Mouse (Mus musculus) hematopoietic stem cell, adult 5-6 weeks (primary cell): Measurements from ENCODE around the gene Pik3r4. TPM values are rescaled to one million over a fixed set of nuclear protein-coding genes. Genes with fewer than 3 reads are reported as not detected.
"Not testable (repeated sequence)": the region's sequence is repeated elsewhere in the genome, so short reads cannot be mapped to it uniquely, and the experiment has no call there.

ENCODE experiments used
- ATAC-seq, 2 experiments: fragments of 125-278 bp in 1 of 2; replicated peaks in 1 of 2; 2 replicates each; pipeline ENCODE4 v1.8.0; 2016 to 2017; ENCODE audit warnings: inconsistent platforms in 2 of 2, mild to moderate bottlenecking in 2 of 2, moderate number of reproducible peaks in 2 of 2, low read depth in 1 of 2, moderate TSS enrichment in 1 of 2; ENCODE audit not compliant: low FRiP score in 2 of 2, poor library complexity in 2 of 2, severe bottlenecking in 2 of 2, insufficient read depth in 1 of 2, low TSS enrichment in 1 of 2
- total RNA-seq: library from RNA; stranded (forward); fragments of 172-1452, 232-1000 nt; gene quantifications from 2 replicates; pipeline ENCODE4 v1.2.3, GENCODE M21; 2017

The Pik3r4 gene
- total RNA-seq = 45.7 and 50.8 TPM in 2 replicates

GRCm38 (mm10) chr9:105642460-105643371 lies at the start of gene Pik3r4:
Pik3r4 (plus strand) TSS chr9:105642978.
- ATAC-seq = peak; percentile 98 to 99

- no peak for ATAC-seq
Observed at GRCm38 (mm10) chr9:105598906-105599305, 43.9 kb upstream of the Pik3r4 start.

- peak; percentile 67 to 69 for ATAC-seq
Observed at GRCm38 (mm10) chr9:105611980-105612771, 30.6 kb upstream of the Pik3r4 start.

GRCm38 (mm10) chr9:105612919-105613318 lies 29.9 kb upstream of the Pik3r4 start:
- no peak for ATAC-seq

- no peak for ATAC-seq
Observed at GRCm38 (mm10) chr9:105615952-105616351, 26.8 kb upstream of the Pik3r4 start.

- 0 out of 4 replicates have a peak, but pooled peaks of 1 of the 2 experiments have one; percentile 63 for ATAC-seq
Observed at GRCm38 (mm10) chr9:105617274-105617673, 25.5 kb upstream of the Pik3r4 start.

- ATAC-seq = no peak
Observed at GRCm38 (mm10) chr9:105633961-105634360, 8.8 kb upstream of the Pik3r4 start.

- ATAC-seq = not testable (repeated sequence)
Observed at GRCm38 (mm10) chr9:105641377-105641776, 1.4 kb upstream of the Pik3r4 start.

GRCm38 (mm10) chr9:105656189-105656588 lies 13.4 kb downstream of the Pik3r4 start:
- no peak for ATAC-seq

GRCm38 (mm10) chr9:105658216-105658615 lies 15.4 kb downstream of the Pik3r4 start:
- no peak for ATAC-seq

- no peak for ATAC-seq
Observed at GRCm38 (mm10) chr9:105659877-105660276, 17.1 kb downstream of the Pik3r4 start.

GRCm38 (mm10) chr9:105665269-105665668 lies 22.5 kb downstream of the Pik3r4 start:
- no peak for ATAC-seq

- no peak for ATAC-seq
Observed at GRCm38 (mm10) chr9:105670916-105671315, 28.1 kb downstream of the Pik3r4 start.

GRCm38 (mm10) chr9:105672032-105672431 lies 29.3 kb downstream of the Pik3r4 start:
- ATAC-seq = no peak

GRCm38 (mm10) chr9:105675941-105676340 lies 33.2 kb downstream of the Pik3r4 start:
- no peak for ATAC-seq

- ATAC-seq = no peak
Observed at GRCm38 (mm10) chr9:105681386-105681785, 38.6 kb downstream of the Pik3r4 start.

- no peak for ATAC-seq
Observed at GRCm38 (mm10) chr9:105684549-105685165, 41.9 kb downstream of the Pik3r4 start.

- ATAC-seq = no peak
Observed at GRCm38 (mm10) chr9:105689485-105689884, 46.7 kb downstream of the Pik3r4 start.
